Mouse (Mus musculus) hindbrain, embryonic 15.5 days (tissue): ENCODE data around the gene Cdc42ep5. TPM values are rescaled to one million over a fixed set of nuclear protein-coding genes. Genes with fewer than 3 reads are reported as not detected.

Source experiments
- ATAC-seq: fragments of 200-750 bp; cut with Nextera tagmentation; 2 replicates; pipeline ENCODE4 v1.8.0; 2017; ENCODE audit warnings: low read depth, moderate number of reproducible peaks, moderate TSS enrichment; ENCODE audit not compliant: low FRiP score
- H3K27ac ChIP-seq: fragments of 300-500 bp; sonication (generic); replicated peaks from 2 replicates; pipeline ENCODE4 v1.5.1; 2015; ENCODE audit warnings: mild to moderate bottlenecking, inconsistent platforms
- H3K27me3 ChIP-seq: fragments of 300-500 bp; sonication (generic); 2 replicates; pipeline ENCODE4 v1.6.1; 2015; ENCODE audit warnings: control low read depth, inconsistent platforms
- H3K36me3 ChIP-seq: fragments of 300-500 bp; sonication (generic); 2 replicates; pipeline ENCODE4 v1.6.1; 2015; ENCODE audit warnings: control low read depth, inconsistent platforms
- H3K4me1 ChIP-seq: fragments of 300-500 bp; sonication (generic); replicated peaks from 2 replicates; pipeline ENCODE4 v1.6.1; 2015; ENCODE audit warnings: control low read depth, inconsistent platforms
- H3K4me2 ChIP-seq: fragments of 300-500 bp; sonication (generic); 2 replicates; pipeline ENCODE4 v1.6.1; 2015; ENCODE audit warnings: moderate library complexity, mild to moderate bottlenecking, inconsistent platforms
- H3K4me3 ChIP-seq: fragments of 300-500 bp; sonication (generic); 2 replicates; pipeline ENCODE4 v1.5.1; 2015; ENCODE audit warnings: mild to moderate bottlenecking, inconsistent platforms
- H3K9ac ChIP-seq: fragments of 300-500 bp; sonication (generic); 2 replicates; pipeline ENCODE4 v1.6.1; 2015; ENCODE audit warnings: inconsistent platforms
- H3K9me3 ChIP-seq: fragments of 300-500 bp; sonication (generic); 2 replicates; pipeline ENCODE4 v1.6.1; 2016; ENCODE audit warnings: control low read depth, inconsistent platforms
- WGBS: fragments of 180-500 bp; shearing (Covaris S2); methylation state at CpG from one replicate; pipeline ENCODE4 v1.1.7; 2015; 5-methylcytosine and 5-hydroxymethylcytosine counted together
- polyA plus RNA-seq: library from polyadenylated mRNA; unstranded; fragments of >200 nt; fragmentation: Nextera tagmentation; extraction: Ambion mirVana; gene quantifications from 2 replicates; pipeline ENCODE4 v1.2.1, GENCODE M21; 2015

Cdc42ep5 gene
- polyA plus RNA-seq, 1 experiment from 2014 or later: 8.8 TPM

DNA sequence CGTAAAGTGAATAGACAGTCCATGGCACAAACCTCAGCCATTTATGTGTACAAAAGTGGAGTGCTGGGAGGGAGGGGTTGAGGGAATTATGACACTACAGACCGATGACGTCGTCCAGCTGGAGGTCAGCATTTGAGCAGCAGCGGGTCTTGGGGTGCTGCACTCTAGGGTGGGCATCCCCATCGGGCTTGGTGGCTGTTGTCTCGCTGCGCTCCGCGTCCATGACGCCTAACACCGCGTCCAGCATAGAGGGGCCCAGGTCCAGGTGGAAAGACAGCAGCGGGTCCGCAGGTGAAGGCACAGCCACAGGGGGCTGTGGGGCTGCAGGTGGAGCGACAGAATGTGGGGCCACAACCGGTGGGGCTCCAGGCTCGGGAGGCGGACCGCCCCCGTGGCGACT lies 13.4 kb downstream of the Cdc42ep5 start:
- Histone ChIP-seq H3K27ac (no peak overlapping the region), H3K4me1 (peaks cover 34% of the 10 kb centered on the region), H3K9me3 (no peaks in the 10 kb centered on the region), H3K4me3 (peak overlapping the region; percentile 64), H3K9ac (peak overlapping the region; percentile 73), H3K4me2 (peak overlapping the region; percentile 93), H3K27me3 (peaks cover 20% of the 10 kb centered on the region), H3K36me3 (peaks cover 14% of the 10 kb centered on the region)
- ATAC-seq: peak; percentile 36
- 12% methylated on average over 22 of the region's 22 CpGs for WGBS

DNA sequence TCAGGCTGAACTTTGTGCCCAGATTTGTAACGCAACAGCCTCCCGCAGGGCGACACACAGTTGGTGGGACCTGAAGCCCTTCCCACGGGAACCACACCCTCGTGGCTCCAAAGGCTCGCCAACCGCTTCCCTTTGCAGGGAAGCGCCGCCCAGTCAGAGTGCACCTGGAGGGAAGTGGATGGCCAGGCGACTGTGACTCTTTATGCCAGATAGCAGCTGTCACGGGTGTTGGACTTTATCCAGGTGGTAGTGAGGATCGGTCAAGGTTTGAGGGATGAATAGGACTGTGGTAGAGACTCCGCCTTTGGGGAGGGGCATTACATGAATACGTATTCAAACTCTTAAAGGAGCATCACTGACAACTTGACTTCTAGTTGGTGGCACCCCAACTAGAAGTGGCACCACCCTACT lies 13.8 kb downstream of the Cdc42ep5 start:
- H3K9me3 ChIP-seq: no peaks in the 10 kb centered on the region
- H3K27me3 ChIP-seq: peaks cover 20% of the 10 kb centered on the region
- peak overlapping the region; percentile 73; the same call in 1 of the 2 replicates for H3K9ac ChIP-seq
- H3K4me3 ChIP-seq: peak overlapping the region; percentile 64
- peak overlapping the region; percentile 93 for H3K4me2 ChIP-seq
- H3K4me1 ChIP-seq: peaks cover 34% of the 10 kb centered on the region
- peaks cover 19% of the 10 kb centered on the region for H3K36me3 ChIP-seq
- WGBS: 6% methylated on average over 14 of the region's 14 CpGs
- H3K27ac ChIP-seq: no peak overlapping the region
- ATAC-seq: peak; percentile 42

DNA sequence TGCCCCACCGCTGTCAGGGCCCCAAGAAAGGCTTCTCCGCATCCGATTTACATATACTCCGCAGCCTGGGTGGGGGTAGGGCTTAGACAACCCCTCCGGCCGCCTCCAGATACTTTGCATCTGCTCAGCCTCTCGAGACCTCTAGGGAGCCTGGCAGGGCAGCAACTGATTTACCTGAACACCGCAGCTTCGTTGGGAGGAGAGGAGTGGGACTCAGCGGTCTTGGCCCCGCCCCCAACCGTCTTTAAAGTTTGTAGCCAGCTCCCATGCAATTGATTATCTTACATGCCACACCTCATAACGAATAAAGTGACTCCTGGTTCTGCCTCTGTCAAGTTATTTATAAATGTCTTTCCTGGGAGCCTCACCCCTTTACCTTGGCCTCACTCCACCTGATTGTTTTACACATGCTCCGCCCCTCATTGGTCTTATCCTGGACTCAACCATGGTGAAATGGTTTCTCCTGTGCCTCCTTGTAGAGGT lies 14.6 kb downstream of the Cdc42ep5 start, which contains the start of gene Leng9:
TSS of gene Leng9 (minus strand) at position 316 of the 483 bp plus-strand sequence.
- Histone ChIP-seq H3K4me2 (peak within 1 kb of the TSS; percentile 93), H3K9ac (peak within 1 kb of the TSS; percentile 73), H3K27ac (peak within 1 kb of the TSS; percentile 94), H3K4me1 (peaks cover 34% of the 10 kb centered on the region), H3K9me3 (no peaks in the 10 kb centered on the region), H3K27me3 (peaks cover 20% of the 10 kb centered on the region), H3K4me3 (peak within 1 kb of the TSS; percentile 64), H3K36me3 (peaks cover 26% of the 10 kb centered on the region)
- WGBS: 1% methylated on average over 14 of the region's 14 CpGs
- ATAC-seq: peak; percentile 35

DNA sequence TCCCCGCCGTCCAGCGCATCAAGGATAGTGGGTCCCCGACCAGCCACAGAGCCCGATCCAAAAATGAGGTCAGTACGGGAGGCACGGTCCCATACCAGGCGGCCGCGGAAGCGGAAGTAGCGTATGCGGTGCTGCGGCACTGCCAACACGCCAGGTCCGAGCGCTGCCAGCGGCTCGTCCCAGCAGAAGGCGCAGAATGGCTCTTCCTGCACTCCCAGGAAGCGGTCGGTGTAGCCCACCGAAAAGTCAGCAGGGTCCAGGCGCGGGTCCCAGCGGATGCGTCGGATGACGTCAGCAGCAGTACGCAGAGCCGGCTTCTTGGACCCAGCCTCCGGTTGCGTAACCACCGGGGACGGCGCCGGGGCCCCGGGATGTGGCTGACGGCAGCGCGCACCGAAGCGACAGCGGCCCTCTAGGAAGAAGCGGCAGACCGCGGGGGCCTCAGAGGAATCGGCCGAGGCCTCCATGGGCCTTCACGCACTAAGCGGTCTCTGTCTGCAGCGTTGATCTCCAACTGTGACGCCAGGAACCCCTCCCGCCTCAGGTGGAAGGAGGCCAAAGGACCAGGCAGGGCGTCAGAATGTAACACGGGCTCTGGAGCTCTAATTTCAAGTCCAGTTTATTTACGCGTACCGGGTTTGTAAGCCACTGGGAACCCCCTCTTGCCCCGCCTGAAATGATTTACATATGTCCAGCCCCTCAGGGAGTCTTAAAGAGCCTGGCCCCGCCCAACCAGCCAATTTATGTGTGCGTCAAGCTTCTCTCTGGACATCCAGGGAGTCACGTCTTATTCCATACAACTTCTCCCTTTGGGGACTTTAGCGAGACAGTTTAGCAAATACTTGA lies 15.2 kb downstream of the Cdc42ep5 start:
- peak; percentile 75 for ATAC-seq
- H3K4me2 ChIP-seq: peak overlapping the region; percentile 93
- peak overlapping the region; percentile 73 for H3K9ac ChIP-seq
- H3K27ac ChIP-seq: peak overlapping the region; percentile 94
- H3K36me3 ChIP-seq: peaks cover 32% of the 10 kb centered on the region
- H3K4me1 ChIP-seq: peaks cover 34% of the 10 kb centered on the region
- peaks cover 20% of the 10 kb centered on the region for H3K27me3 ChIP-seq
- no peaks in the 10 kb centered on the region for H3K9me3 ChIP-seq
- peak overlapping the region; percentile 64 for H3K4me3 ChIP-seq
- under 1% methylated on average over 64 of the region's 64 CpGs for WGBS

DNA sequence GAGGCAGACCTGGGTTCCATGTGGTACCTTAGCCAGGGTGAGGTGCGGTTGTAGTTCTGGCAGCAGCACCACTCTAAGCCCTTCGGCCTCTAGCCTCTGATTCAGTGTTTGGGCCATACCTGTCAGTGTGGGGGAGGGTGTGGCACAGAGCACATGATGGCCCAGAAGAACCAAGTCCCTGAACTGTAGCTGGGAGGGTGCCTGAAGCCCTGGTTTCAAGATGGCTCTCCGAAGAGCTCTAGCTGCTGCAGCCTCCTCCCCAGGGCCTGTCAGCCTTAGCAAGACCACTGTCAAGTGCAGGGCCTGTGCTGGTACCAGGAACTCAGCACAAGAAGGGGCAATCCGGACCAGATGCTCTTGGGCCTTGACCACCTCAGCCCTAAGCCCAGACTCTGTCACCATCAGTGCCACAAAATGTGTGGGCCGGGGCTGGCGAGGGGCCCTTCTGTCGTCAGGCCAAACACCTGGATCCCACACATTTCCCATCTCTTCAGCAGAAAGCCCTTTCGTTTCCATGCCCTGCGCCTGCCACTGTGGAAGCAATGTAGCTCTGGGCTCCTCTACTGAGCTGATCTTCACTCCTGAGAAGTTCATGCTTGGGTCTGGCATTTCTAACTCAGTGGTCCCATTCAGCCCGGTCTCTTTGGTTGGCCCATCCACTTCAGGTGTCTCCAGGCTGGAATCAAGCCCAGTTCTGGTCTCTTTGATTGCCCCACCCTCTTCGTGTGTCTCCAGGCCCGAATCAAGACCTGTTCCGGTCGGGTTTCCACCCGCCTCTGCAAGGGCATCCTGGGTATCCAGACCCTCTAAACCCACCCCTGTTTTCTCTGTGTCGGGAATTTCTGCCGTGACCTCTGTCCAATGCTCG lies 16.1 kb downstream of the Cdc42ep5 start:
- H3K36me3 ChIP-seq: peaks cover 41% of the 10 kb centered on the region
- peak; percentile 47 for ATAC-seq
- peak overlapping the region; percentile 64 for H3K4me3 ChIP-seq
- H3K27me3 ChIP-seq: peaks cover 17% of the 10 kb centered on the region
- peak overlapping the region; percentile 93 for H3K4me2 ChIP-seq
- 24% methylated on average over 18 of the region's 18 CpGs for WGBS
- peaks cover 34% of the 10 kb centered on the region for H3K4me1 ChIP-seq
- peak overlapping the region; percentile 73 for H3K9ac ChIP-seq
- peak overlapping the region; percentile 94 for H3K27ac ChIP-seq
- no peaks in the 10 kb centered on the region for H3K9me3 ChIP-seq

DNA sequence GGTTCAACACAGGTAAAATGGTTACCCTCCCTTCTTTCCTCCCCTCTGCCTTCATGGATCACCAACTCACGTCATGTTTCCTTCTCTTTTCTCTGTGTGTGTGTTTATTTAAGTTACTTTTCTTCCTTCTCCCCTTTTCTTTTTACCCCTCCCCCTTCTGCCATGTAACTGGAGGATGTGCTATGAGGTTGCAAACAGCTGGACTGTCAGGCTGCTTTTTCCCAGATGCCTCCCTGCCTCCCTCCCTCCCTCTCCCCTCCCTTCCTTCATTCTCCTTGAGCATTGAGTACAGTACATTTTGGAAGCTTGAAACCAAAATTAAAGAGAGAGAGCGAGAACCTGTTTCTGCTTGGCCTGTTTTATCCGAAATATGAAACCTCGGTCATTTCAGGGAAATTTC lies 16.8 kb downstream of the Cdc42ep5 start:
- Histone ChIP-seq H3K4me3 (no peak overlapping the region), H3K9ac (no peak overlapping the region), H3K27me3 (peaks cover 15% of the 10 kb centered on the region), H3K9me3 (no peaks in the 10 kb centered on the region), H3K4me2 (0 out of 2 replicates have a peak overlapping the region, but pooled peaks have one; percentile 93), H3K36me3 (peaks cover 48% of the 10 kb centered on the region), H3K4me1 (peaks cover 34% of the 10 kb centered on the region), H3K27ac (no peak overlapping the region)
- WGBS: 87% methylated on average over 4 of the region's 4 CpGs
- no peak for ATAC-seq

DNA sequence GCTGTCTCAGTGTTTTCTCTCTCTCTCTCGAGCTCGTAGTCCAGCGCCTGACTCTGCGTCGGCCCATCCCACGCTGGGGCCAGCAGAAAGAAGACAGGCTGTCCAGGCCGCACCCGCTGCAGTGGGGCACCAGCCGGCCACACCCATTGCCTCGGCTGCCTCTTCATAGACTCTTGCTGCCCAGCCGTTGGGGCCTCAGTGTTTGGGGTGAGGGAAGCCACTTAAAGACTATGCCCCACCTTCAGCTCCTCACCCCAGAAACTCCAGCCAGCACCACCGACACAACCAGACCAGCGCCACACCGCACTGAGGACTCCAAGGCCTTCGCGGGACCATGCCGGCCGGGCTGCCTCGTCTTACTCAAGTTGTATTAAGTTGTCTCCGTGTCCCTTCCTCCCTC lies 17.3 kb downstream of the Cdc42ep5 start:
- no peak overlapping the region for H3K4me3 ChIP-seq
- 89% methylated on average over 19 of the region's 20 CpGs for WGBS
- no peaks in the 10 kb centered on the region for H3K9me3 ChIP-seq
- H3K4me2 ChIP-seq: no peak overlapping the region
- no peak overlapping the region for H3K27ac ChIP-seq
- H3K4me1 ChIP-seq: peaks cover 34% of the 10 kb centered on the region
- no peak for ATAC-seq
- no peak overlapping the region for H3K9ac ChIP-seq
- H3K27me3 ChIP-seq: peaks cover 15% of the 10 kb centered on the region
- peaks cover 53% of the 10 kb centered on the region for H3K36me3 ChIP-seq

DNA sequence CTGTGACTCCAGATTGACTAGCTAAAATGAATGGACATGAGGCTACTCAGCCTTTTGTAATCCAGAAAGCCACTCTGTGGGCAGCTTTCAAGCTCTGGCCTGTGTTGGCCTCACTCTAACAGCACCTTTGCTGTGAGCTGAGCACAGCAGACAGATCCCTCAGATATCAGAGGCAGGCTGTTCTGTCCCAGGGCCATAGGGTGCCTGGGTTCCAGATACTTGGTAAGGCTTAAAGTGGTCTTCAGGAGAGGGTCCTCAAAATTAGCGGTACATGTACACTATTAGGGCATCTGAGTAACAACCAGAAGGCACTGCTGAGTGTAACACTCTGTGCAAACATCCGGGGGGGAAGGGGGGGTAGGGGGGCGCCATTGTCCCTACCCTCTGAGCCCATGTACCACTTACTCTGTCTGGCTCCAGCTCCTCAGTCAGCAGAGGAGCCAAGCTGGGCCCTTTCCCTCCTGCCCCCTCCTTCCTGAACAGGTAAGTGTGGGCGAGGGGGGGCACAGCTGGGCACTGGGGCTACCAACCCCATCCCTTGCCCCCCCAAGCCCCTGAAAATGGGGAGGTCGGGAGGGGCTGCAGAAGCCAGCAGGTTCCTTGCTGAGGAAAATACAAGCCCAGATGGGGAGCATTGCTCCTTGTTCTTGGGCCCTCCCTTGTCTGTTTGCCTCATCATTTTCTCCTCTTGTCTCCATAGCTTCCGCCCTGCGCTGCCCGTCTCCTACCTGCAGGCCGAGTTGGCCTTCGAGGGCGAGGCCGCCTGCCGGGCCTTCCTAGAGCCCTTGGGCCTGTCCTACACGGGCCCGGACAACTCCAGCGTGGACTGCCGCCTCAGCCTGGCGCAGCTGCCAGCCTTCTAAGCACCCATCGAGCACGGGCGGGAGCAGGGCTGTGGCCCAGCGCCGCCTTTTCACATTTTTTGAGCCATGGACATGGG lies 18.1 kb downstream of the Cdc42ep5 start:
- peaks cover 8% of the 10 kb centered on the region for H3K27me3 ChIP-seq
- peaks cover 32% of the 10 kb centered on the region for H3K4me1 ChIP-seq
- H3K9ac ChIP-seq: no peak overlapping the region
- no peak for ATAC-seq
- H3K4me2 ChIP-seq: no peak overlapping the region
- 92% methylated on average over 23 of the region's 23 CpGs for WGBS
- no peak overlapping the region for H3K27ac ChIP-seq
- no peak overlapping the region for H3K4me3 ChIP-seq
- peaks cover 62% of the 10 kb centered on the region for H3K36me3 ChIP-seq
- no peaks in the 10 kb centered on the region for H3K9me3 ChIP-seq

DNA sequence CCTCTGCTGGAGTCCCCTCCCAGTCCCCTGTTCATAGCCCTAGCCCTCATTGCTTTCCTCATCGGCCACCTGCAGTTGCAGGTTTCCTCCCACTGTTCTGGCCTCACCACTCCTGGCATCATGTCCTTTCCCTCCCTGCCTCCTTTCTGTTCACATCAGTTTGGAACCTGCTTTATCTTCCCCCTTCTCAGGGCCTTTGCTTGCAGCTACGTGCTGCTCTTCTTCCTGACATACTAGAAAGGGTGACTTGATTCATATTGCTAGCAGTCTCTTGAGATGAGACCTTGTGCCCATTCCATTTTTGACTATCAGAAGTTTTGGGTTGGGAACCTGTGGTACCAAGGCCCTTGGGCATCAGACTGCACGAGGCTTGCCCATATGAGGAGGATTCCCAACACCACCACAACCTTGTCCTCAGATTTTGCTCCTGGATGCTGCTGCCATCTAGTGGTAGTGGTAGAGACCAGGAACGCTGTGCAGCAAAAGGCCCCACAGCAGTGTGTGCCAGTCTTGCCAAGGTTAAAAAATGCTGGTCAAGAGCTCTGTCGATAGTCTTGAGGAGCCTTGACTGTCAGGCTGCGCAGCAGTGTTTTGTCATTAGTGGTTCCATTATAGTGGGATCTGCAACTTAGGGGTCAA lies 19.0 kb downstream of the Cdc42ep5 start:
- peaks cover 70% of the 10 kb centered on the region for H3K36me3 ChIP-seq
- no peaks in the 10 kb centered on the region for H3K9me3 ChIP-seq
- ATAC-seq: no peak
- no peak overlapping the region for H3K27ac ChIP-seq
- no peaks in the 10 kb centered on the region for H3K27me3 ChIP-seq
- H3K4me2 ChIP-seq: no peak overlapping the region
- no peak overlapping the region for H3K9ac ChIP-seq
- H3K4me1 ChIP-seq: peaks cover 23% of the 10 kb centered on the region
- 68% methylated on average over 6 of the region's 6 CpGs for WGBS
- no peak overlapping the region for H3K4me3 ChIP-seq

DNA sequence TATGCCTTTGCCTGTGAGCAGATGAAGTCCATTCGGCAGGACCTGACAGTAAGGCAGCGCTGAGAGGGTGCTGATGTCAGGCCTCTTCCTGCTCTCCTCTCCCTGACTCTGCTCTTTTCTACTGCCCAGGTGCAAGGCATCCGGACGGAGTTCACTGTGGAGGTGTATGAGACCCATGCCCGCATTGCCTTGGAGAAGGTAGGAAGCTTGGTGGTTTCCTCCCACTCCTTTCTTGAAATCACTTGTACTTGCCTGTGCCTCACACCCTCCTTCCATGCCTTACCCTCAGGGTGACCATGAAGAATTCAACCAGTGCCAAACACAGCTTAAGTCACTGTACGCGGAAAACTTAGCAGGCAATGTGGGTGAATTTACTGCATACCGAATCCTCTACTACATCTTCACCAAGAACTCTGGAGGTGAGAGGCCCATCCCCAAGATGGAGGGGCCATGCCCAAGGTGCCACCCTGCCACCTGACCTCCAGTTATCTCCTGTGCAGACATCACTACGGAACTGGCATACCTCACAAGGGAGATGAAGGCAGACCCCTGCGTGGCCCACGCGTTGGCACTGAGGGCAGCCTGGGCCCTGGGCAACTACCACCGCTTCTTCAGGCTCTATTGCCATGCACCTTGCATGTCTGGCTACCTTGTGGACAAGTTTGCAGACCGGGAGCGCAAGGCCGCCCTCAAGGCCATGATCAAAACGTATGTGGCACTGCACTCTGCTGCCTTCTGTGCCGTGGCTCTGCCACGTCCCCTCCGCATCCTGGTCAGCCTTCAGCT lies 19.7 kb downstream of the Cdc42ep5 start:
- 94% methylated on average over 20 of the region's 20 CpGs for WGBS
- H3K4me1 ChIP-seq: peaks cover 16% of the 10 kb centered on the region
- H3K27ac ChIP-seq: no peak overlapping the region
- H3K9ac ChIP-seq: no peak overlapping the region
- H3K4me2 ChIP-seq: no peak overlapping the region
- ATAC-seq: no peak
- H3K27me3 ChIP-seq: no peaks in the 10 kb centered on the region
- peaks cover 76% of the 10 kb centered on the region for H3K36me3 ChIP-seq
- no peak overlapping the region for H3K4me3 ChIP-seq
- H3K9me3 ChIP-seq: no peaks in the 10 kb centered on the region
